Mouse (Mus musculus) liver, adult 2 months (tissue): ENCODE results near the gene Snd1.

Source experiments
- CTCF ChIP-seq: fragments of 200-500 bp; IDR thresholded peaks from 2 replicates; pipeline ENCODE4 v1.5.1; 2011; ENCODE audit warnings: low read depth, low read length, control low read depth
- POLR2A ChIP-seq: fragments of 200-500 bp; IDR thresholded peaks from 2 replicates; pipeline ENCODE4 v1.6.1; 2011; ENCODE audit warnings: low read length, control low read depth; ENCODE audit not compliant: insufficient read depth; ENCODE audit errors: extremely low read depth

DNA sequence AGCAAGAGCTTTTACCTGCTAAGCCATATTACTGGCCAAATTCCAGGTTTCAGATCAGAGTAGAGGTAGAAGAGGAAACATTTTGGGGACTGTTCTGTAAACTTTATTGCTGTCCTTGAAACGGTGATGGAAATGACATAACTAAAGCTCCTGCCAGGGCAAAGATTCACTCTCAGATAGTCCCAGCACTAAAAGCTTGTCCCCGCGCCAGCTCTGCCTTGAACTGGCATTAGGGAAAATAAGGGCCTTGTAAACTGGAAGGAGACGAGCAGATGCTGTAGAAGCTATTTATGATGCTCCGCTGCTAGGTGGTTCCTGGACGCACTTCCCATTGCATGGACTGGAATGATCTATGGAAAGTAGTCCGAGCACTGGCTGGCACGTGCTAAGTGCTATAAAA is 44.5 kb downstream of the Snd1 start:
- TF ChIP-seq CTCF = no peak
- TF ChIP-seq POLR2A = no peak
